21 mouse cellular contexts compared by ENCODE assay signal in the genomic region with DNA sequence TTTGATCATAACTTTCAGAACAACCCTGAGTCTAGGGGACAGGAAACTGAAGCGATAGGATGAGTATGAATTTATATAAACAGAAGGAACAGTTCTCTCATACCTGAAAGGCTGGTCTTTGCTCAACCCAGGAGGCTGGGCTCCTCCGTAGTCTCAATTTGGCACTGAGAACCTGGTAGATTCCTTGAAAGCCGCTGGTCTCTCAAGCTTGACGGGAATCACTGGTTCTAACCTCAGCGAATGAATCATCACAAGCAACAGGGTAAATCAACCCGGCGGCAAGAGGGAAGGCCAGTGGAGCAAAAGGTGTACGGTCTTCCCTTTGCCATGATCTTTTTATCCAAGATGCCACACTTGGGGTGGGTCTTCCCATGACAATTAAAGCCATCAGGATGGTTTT. TPM values are rescaled to one million over a fixed set of nuclear protein-coding genes. Genes with fewer than 3 reads are reported as not detected.
DNase-seq lines count a peak whose midpoint lies in the region; ATAC-seq lines count a peak whose summit lies in the region.
"Had no signal": no experiment of that assay in that cellular context is flagged by ENCODE, and none has a peak within 500 bp of the region (broad histone marks: within the 10 kb centered on the region; RNA-seq: fewer than 3 reads in every experiment).

No protein-coding gene starts in this region.

- H3K4me1 ChIP-seq in forebrain, embryonic 10.5 days: peaks cover 69% of the 10 kb centered on the region
- peaks cover 38% of the 10 kb centered on the region for H3K4me1 ChIP-seq in forebrain, embryonic 13.5 days

- no peak overlapping the region for H3K9ac ChIP-seq in forebrain, embryonic 13.5 days
- H3K9ac ChIP-seq: embryonic facial prominence, embryonic 13.5 days; heart, embryonic 13.5 days; hindbrain, embryonic 12.5 days had no signal

- H3K4me3 ChIP-seq in forebrain, embryonic 10.5 days: no peak overlapping the region
- no peak overlapping the region for H3K4me3 ChIP-seq in forebrain, embryonic 13.5 days
- H3K4me3 ChIP-seq: embryonic facial prominence, embryonic 13.5 days; gastrocnemius, adult 2 months; heart, embryonic 13.5 days; hindbrain, embryonic 12.5 days had no signal

- H3K27ac ChIP-seq in forebrain, embryonic 10.5 days: peak overlapping the region; percentile 54; the same call in 1 of the 2 replicates
- H3K27ac ChIP-seq in forebrain, embryonic 13.5 days: no peak overlapping the region
- H3K27ac ChIP-seq: embryonic facial prominence, embryonic 13.5 days; gastrocnemius, adult 2 months; hindbrain, embryonic 12.5 days had no signal

- H3K27me3 ChIP-seq in forebrain, embryonic 10.5 days (ENCODE audit: poor library complexity, severe bottlenecking): no peaks in the 10 kb centered on the region
- no peaks in the 10 kb centered on the region for H3K27me3 ChIP-seq in forebrain, embryonic 13.5 days
- H3K27me3 ChIP-seq: embryonic facial prominence, embryonic 13.5 days; heart, embryonic 13.5 days; hindbrain, embryonic 12.5 days had no signal

- H3K9me3 ChIP-seq in forebrain, embryonic 10.5 days: no peaks in the 10 kb centered on the region
- no peaks in the 10 kb centered on the region for H3K9me3 ChIP-seq in forebrain, embryonic 13.5 days (replicated peaks)
- H3K9me3 ChIP-seq: embryonic facial prominence, embryonic 13.5 days; G1E; heart, embryonic 13.5 days; hindbrain, embryonic 12.5 days had no signal

- ATAC-seq in forebrain, embryonic 13.5 days: no peak
- ATAC-seq: CD4-positive, CD25-positive, alpha-beta regulatory T cell, adult 4 months; forebrain, embryonic 14.5 days had no signal

- H3K4me2 ChIP-seq in forebrain, embryonic 13.5 days: no peak overlapping the region
- H3K4me2 ChIP-seq: embryonic facial prominence, embryonic 13.5 days; heart, embryonic 13.5 days; hindbrain, embryonic 12.5 days had no signal

- WGBS in forebrain, embryonic 10.5 days: 93% methylated on average over 8 of the region's 8 CpGs
- 95% methylated on average over 8 of the region's 8 CpGs for WGBS in forebrain, embryonic 13.5 days

- no peaks in the 10 kb centered on the region for H3K36me3 ChIP-seq in forebrain, embryonic 10.5 days (replicated peaks)
- H3K36me3 ChIP-seq in forebrain, embryonic 13.5 days (ENCODE audit: poor library complexity, severe bottlenecking): no peaks in the 10 kb centered on the region
- H3K36me3 ChIP-seq: embryonic facial prominence, embryonic 13.5 days; G1E; heart, embryonic 13.5 days; hindbrain, embryonic 12.5 days had no signal

- DNase-seq in forebrain, embryonic 10.5 days (ENCODE audit: extremely low spot score, low spot score): no peak
- peak; percentile 39 to 44 for DNase-seq in kidney, adult 8-10 months
- no peak for DNase-seq in kidney, postnatal 14 days
- DNase-seq in kidney, postnatal 36 days: peak; percentile 50 to 52
- DNase-seq in kidney, postnatal 4 days: no peak
- DNase-seq in right cerebral cortex, postnatal 36 days (ENCODE audit: low spot score in 2 of 2): no peak
- DNase-seq: adrenal gland, postnatal 10 days; B cell, adult 2 months; cerebellum, adult 11 months; cerebellum, adult 8-10 months; cerebellum, postnatal 25 days; gastrocnemius, adult 2 months; gastrocnemius, postnatal 25 days; heart, postnatal 4 days had no signal

RNA-seq across cellular contexts. Expression of a gene that starts 25.7 kb away (rescaled TPM):
- 1.7 and 1.8 TPM in 2 replicates for polyA plus RNA-seq in forebrain, embryonic 10.5 days (2016; fragmentation: Nextera tagmentation; extraction: Ambion mirVana)
- 1.4 and 2.6 TPM in 2 replicates for polyA plus RNA-seq in forebrain, embryonic 13.5 days (2015; fragmentation: Nextera tagmentation; extraction: Ambion mirVana)
- polyA plus RNA-seq: CD4-positive, CD25-positive, alpha-beta regulatory T cell, adult 4 months; G1E had no signal

RNA-seq across cellular contexts. Expression of a gene that starts 29.5 kb away (rescaled TPM):
- polyA plus RNA-seq in forebrain, embryonic 10.5 days (2016; fragmentation: Nextera tagmentation; extraction: Ambion mirVana): 73.6 and 79.3 TPM in 2 replicates
- 42.3 and 47.7 TPM in 2 replicates for polyA plus RNA-seq in forebrain, embryonic 13.5 days (2015; fragmentation: Nextera tagmentation; extraction: Ambion mirVana)

RNA-seq across cellular contexts. Expression of a gene that starts 49.3 kb away (rescaled TPM):
- 30.5 and 34.8 TPM in 2 replicates for polyA plus RNA-seq in forebrain, embryonic 10.5 days (2016; fragmentation: Nextera tagmentation; extraction: Ambion mirVana)
- polyA plus RNA-seq in forebrain, embryonic 13.5 days (2015; fragmentation: Nextera tagmentation; extraction: Ambion mirVana): 26.9 and 28.8 TPM in 2 replicates
- polyA plus RNA-seq: G1E had no signal

RNA-seq across cellular contexts. Expression of a gene that starts 56.6 kb away (rescaled TPM):
- 13.5 and 13.9 TPM in 2 replicates for polyA plus RNA-seq in forebrain, embryonic 10.5 days (2016; fragmentation: Nextera tagmentation; extraction: Ambion mirVana)
- polyA plus RNA-seq in forebrain, embryonic 13.5 days (2015; fragmentation: Nextera tagmentation; extraction: Ambion mirVana): 22.6 and 24.6 TPM in 2 replicates

Comparison
In these comparisons a context has a peak if more than half of its experiments do, and no peak if none do; other contexts are left out.
1. DNase-seq: peak in kidney, adult 8-10 months (2 of 2) and kidney, postnatal 36 days (2 of 2); none in forebrain, embryonic 10.5 days (single experiment), kidney, postnatal 14 days (single experiment), kidney, postnatal 4 days (0 of 2) and right cerebral cortex, postnatal 36 days (0 of 2).